Mouse (Mus musculus) liver, adult (tissue): ENCODE measurements at regions not wholly inside any gene's neighbourhood (a gene's known extent, or its start where the extent isn't known, plus 50 kb on each side); places are given as distances from the start of the nearest gene placed in this dataset.

Experiments used
- GATA4 ChIP-seq: IDR thresholded peaks from 2 replicates; pipeline ENCODE4 v1.6.1; 2014; ENCODE audit warnings: mild to moderate bottlenecking, low read length; ENCODE audit not compliant: insufficient replicate concordance

- no peak for TF ChIP-seq GATA4
Observed at GRCm38 (mm10) chr8:116275014-116275413, 229.8 kb upstream of the Dynlrb2 start.

GRCm38 (mm10) chr8:116271238-116271637 is 233.5 kb upstream of the Dynlrb2 start:
- TF ChIP-seq GATA4 = no peak

- TF ChIP-seq GATA4 = no peak
Observed at GRCm38 (mm10) chr8:116269393-116269792, 235.4 kb upstream of the Dynlrb2 start.

GRCm38 (mm10) chr8:116268685-116269084 is 236.1 kb upstream of the Dynlrb2 start:
- TF ChIP-seq GATA4 = no peak

- no peak for TF ChIP-seq GATA4
Observed at GRCm38 (mm10) chr8:116268161-116268560, 236.6 kb upstream of the Dynlrb2 start.

- TF ChIP-seq GATA4 = no peak
Observed at GRCm38 (mm10) chr8:116267021-116267420, 237.8 kb upstream of the Dynlrb2 start.

GRCm38 (mm10) chr8:116265591-116265990 is 239.2 kb upstream of the Dynlrb2 start:
- TF ChIP-seq GATA4 = no peak

GRCm38 (mm10) chr8:116264078-116264477 is 240.7 kb upstream of the Dynlrb2 start:
- no peak for TF ChIP-seq GATA4

GRCm38 (mm10) chr8:116261286-116261685 is 243.5 kb upstream of the Dynlrb2 start:
- no peak for TF ChIP-seq GATA4

GRCm38 (mm10) chr8:116255398-116255797 is 249.4 kb upstream of the Dynlrb2 start:
- no peak for TF ChIP-seq GATA4

- TF ChIP-seq GATA4 = no peak
Observed at GRCm38 (mm10) chr8:116252455-116253216, 252.1 kb upstream of the Dynlrb2 start.

GRCm38 (mm10) chr8:116248398-116248797 is 256.4 kb upstream of the Dynlrb2 start:
- no peak for TF ChIP-seq GATA4

- TF ChIP-seq GATA4 = no peak
Observed at GRCm38 (mm10) chr8:116243493-116243892, 261.3 kb upstream of the Dynlrb2 start.

- TF ChIP-seq GATA4 = no peak
Observed at GRCm38 (mm10) chr8:116242972-116243371, 261.8 kb upstream of the Dynlrb2 start.

- no peak for TF ChIP-seq GATA4
Observed at GRCm38 (mm10) chr8:116241987-116242242, 262.9 kb upstream of the Dynlrb2 start.

- TF ChIP-seq GATA4 = no peak
Observed at GRCm38 (mm10) chr8:116241146-116241986, 263.4 kb upstream of the Dynlrb2 start.
